Mouse (Mus musculus) liver, adult 2 months (tissue): ENCODE data around the gene Specc1. TPM values are rescaled to one million over a fixed set of nuclear protein-coding genes. Genes with fewer than 3 reads are reported as not detected.
A peak's percentile ranks its signal among the peaks of the same experiment; 100 is the strongest.

ENCODE experiments used
- DNase-seq: peaks from one replicate; pipeline ENCODE4 v3.0.0-alpha.2; 2011; ENCODE audit warnings: low read depth, low spot score; ENCODE audit errors: extremely low read depth
- H3K27ac ChIP-seq: fragments of 200-500 bp; replicated peaks from 2 replicates; pipeline ENCODE4 v1.5.1; 2012; ENCODE audit warnings: low read depth, mild to moderate bottlenecking, control low read depth, inconsistent platforms, low read length; ENCODE audit not compliant: insufficient read depth
- H3K27me3 ChIP-seq: fragments of 200-500 bp; 2 replicates; pipeline ENCODE4 v1.6.1; 2012; ENCODE audit warnings: mild to moderate bottlenecking, moderate library complexity, low read length, inconsistent platforms; ENCODE audit not compliant: control insufficient read depth, insufficient read depth
- H3K36me3 ChIP-seq: fragments of 200-500 bp; 2 replicates; pipeline ENCODE4 v1.6.1; 2012; ENCODE audit warnings: low read length, inconsistent platforms; ENCODE audit not compliant: control insufficient read depth, insufficient read depth
- H3K4me1 ChIP-seq: fragments of 200-500 bp; 2 replicates; pipeline ENCODE4 v1.6.1; 2011; ENCODE audit warnings: low read length; ENCODE audit not compliant: control insufficient read depth, insufficient read depth
- H3K4me3 ChIP-seq: fragments of 200-500 bp; 2 replicates; pipeline ENCODE4 v1.5.1; 2011; ENCODE audit warnings: low read depth, mild to moderate bottlenecking, control low read depth, low read length, moderate library complexity; ENCODE audit not compliant: insufficient read depth
- H3K79me2 ChIP-seq: fragments of 200-500 bp; 2 replicates; pipeline ENCODE4 v1.6.1; 2012; ENCODE audit warnings: inconsistent platforms, mild to moderate bottlenecking, low read length, moderate library complexity; ENCODE audit not compliant: control insufficient read depth, insufficient read depth
- H3K9ac ChIP-seq: fragments of 200-500 bp; 2 replicates; pipeline ENCODE4 v1.6.1; 2012; ENCODE audit warnings: low read depth, mild to moderate bottlenecking, control low read depth, inconsistent platforms, low read length
- CTCF ChIP-seq: fragments of 200-500 bp; IDR thresholded peaks from 2 replicates; pipeline ENCODE4 v1.5.1; 2011; ENCODE audit warnings: low read depth, low read length, control low read depth
- POLR2A ChIP-seq: fragments of 200-500 bp; IDR thresholded peaks from 2 replicates; pipeline ENCODE4 v1.6.1; 2011; ENCODE audit warnings: low read length, control low read depth; ENCODE audit not compliant: insufficient read depth; ENCODE audit errors: extremely low read depth
- WGBS: fragments of 180-500 bp; shearing (Covaris S2); methylation state at CpG from one replicate; pipeline ENCODE4 v1.1.7; 2018; 5-methylcytosine and 5-hydroxymethylcytosine counted together
- polyA plus RNA-seq: library from polyadenylated mRNA; depleted of rRNA; stranded (reverse); fragments of >200 nt; gene quantifications from 2 replicates; pipeline ENCODE4 v1.2.3, GENCODE M21; 2012; rRNA removed
- total RNA-seq: library from RNA; depleted of rRNA; stranded (reverse); fragments of >200 nt; gene quantifications from 2 replicates; pipeline ENCODE4 v1.2.3, GENCODE M21; 2014; rRNA removed

Gene Specc1
- total RNA-seq = 1.1 and 1.4 TPM in 2 replicates
- polyA plus RNA-seq = 0.49 and 0.52 TPM in 2 replicates

DNA sequence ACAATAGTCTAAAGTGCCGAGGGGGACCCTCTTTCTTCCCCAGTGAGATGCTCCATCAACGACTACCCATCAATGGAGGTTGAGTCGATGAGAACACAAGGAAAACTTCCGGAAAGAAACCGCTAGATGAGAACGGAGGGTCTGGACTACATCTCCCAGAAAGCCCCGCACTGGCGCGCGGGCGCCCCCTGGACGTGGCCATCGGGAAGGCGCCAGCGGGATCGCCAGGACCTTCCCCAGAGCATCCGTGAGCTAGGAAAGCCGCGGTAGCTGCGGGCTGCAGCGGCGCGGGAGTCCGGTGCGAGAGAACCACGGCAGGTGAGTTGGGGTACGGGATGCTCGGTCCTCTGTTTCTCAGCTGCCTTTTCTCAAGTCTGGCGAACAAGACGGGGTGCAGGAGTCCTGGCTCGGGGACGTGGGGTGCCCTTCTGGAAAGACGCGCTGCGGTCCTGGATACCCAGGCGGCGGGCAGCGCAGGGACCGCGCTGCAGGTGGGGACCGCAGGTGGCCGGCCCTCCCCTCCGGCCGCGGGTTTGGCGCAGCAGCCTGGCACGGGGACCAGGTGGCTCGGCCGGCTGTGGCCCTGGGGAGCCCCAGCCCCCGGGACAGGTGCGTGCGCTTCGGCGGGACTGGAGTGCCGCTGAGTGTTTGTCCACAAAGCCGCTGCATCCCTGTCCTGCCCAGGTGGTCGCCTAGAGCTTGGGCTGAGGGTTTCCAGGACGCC, at the start of gene Specc1:
Gene Specc1, plus strand, starts transcription at position 192 of the 724 bp plus-strand sequence.
- TF ChIP-seq POLR2A (no peak), CTCF (peak; percentile 90)
- Histone ChIP-seq H3K36me3 (no peaks in the 10 kb centered on the region), H3K27ac (no peak within 1 kb of the TSS), H3K27me3 (peaks cover 10% of the 10 kb centered on the region; the same call in 1 of the 2 replicates), H3K79me2 (no peaks in the 10 kb centered on the region), H3K4me3 (peak within 1 kb of the TSS; percentile 43; the same call in 1 of the 2 replicates), H3K9ac (no peak within 1 kb of the TSS), H3K4me1 (no peaks in the 10 kb centered on the region)
- peak; percentile 33 for DNase-seq
- WGBS = 1% methylated on average over 58 of the region's 58 CpGs

DNA sequence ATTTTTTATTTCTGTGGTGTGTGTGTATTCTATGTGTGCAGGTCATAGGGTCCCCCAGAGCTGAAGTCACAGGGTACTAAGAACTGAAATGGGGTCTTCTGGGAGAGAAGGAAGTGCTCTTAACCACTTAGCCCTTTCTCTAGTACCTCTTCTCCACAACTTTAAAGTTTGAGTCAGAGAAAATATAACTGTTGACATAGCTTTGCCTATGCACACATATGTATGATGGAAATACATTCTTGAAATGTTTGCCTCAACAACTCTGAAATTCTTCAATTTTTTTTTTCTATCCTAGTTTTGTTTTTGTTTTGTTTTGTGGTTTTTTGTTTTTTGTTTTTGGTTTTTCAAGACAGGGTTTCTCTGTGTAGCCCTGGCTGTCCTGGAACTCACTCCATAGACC, 48.2 kb upstream of the Specc1 start:
- Histone ChIP-seq H3K36me3 (peaks cover 49% of the 10 kb centered on the region), H3K27me3 (no peaks in the 10 kb centered on the region), H3K79me2 (no peaks in the 10 kb centered on the region), H3K4me3 (no peak overlapping the region), H3K4me1 (no peaks in the 10 kb centered on the region), H3K27ac (no peak overlapping the region), H3K9ac (no peak overlapping the region)
- DNase-seq = no peak
- TF ChIP-seq POLR2A = no peak
- no peak for TF ChIP-seq CTCF

DNA sequence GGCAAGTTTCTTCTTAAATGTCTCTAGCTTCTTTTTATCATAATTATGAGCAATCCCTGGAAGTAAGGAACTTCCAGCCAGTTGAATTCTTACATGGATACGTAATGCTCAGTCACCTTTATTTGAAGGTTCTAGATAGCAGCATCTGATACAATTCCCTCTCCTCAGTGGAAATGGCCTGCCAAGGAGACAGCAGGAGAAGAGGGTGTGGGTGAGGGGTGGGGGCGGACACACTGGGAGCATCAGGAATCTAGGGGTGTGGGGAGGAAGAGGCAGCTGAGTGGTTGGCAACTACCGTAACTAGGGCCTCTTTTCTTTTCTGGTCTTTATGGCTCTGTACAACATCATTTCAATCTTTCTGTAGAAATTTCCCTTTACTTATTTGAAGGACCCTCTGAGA, 36.9 kb upstream of the Specc1 start:
- H3K27me3 ChIP-seq = no peaks in the 10 kb centered on the region
- peaks cover 25% of the 10 kb centered on the region for H3K36me3 ChIP-seq
- H3K4me3 ChIP-seq = no peak overlapping the region
- 96% methylated on average over 3 of the region's 3 CpGs for WGBS
- H3K79me2 ChIP-seq = peaks cover 5% of the 10 kb centered on the region; the same call in 1 of the 2 replicates
- no peak for DNase-seq
- H3K27ac ChIP-seq = no peak overlapping the region
- TF ChIP-seq POLR2A (no peak), CTCF (no peak)
- H3K9ac ChIP-seq = no peak overlapping the region
- peaks cover 1% of the 10 kb centered on the region; the same call in 1 of the 2 replicates for H3K4me1 ChIP-seq

DNA sequence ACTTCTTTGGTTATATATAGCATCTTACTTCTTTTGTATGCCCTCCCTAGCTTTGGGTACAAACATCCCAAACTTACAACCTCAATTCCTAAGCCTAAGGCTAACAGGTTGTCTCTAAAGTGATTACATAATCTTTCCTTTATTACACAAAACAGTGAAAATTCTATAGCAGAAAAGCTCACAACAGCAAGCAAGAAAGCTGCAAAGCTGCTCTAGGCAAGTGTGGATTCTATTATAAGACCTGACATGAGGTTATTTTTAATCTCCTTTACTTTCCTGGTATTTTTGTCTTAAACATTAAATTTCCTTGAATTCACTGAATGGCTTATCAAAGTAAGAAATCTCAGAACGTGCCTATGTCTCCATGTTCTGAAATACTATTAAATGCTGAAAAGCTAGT, 33.3 kb upstream of the Specc1 start:
- Histone ChIP-seq H3K9ac (no peak overlapping the region), H3K36me3 (peaks cover 14% of the 10 kb centered on the region), H3K27me3 (no peaks in the 10 kb centered on the region), H3K4me3 (no peak overlapping the region), H3K79me2 (peaks cover 19% of the 10 kb centered on the region; the same call in 1 of the 2 replicates), H3K4me1 (peaks cover under 1% of the 10 kb centered on the region), H3K27ac (no peak overlapping the region)
- 70% methylated on average over 1 of the region's 1 CpGs for WGBS
- TF ChIP-seq CTCF = no peak
- TF ChIP-seq POLR2A = no peak
- DNase-seq = no peak

DNA sequence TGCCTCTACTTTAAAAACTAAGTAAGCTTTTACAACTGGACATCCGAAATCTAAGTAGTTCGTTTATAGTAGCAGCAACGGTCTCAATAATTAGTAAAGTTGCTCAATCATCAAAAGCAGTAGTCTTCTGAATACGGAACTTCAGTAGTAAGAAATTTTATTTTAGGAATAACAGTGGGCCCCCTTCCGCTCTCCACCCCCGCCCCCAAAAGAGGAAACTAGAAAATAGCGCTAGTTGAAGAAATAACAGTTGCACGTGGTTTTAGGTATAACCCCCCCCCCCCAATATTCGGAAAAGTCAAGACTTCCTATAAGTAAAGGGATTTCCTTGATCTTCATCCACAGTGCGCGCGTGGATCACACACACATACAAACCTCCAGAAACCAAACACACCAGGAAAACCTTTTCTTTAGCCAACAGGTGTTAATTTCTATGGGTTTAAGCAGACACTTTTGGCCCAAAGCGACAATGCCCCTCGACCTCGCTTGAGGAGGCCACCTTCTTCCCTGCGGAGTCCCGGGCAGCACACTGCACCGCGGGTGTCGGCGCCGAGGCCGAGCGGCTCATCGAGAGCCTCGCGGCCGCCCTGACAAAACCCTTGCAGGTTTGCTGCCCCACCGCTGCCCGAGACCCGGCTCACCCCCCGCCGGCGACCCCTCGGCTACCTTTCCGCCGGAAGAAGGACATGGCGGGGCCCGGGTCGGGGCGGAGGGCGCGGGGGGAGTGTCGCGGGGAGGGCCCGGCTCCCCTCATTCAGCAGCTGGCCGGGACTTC, 27.1 kb upstream of the Specc1 start:
- TF ChIP-seq CTCF = no peak
- TF ChIP-seq POLR2A = no peak
- Histone ChIP-seq H3K79me2 (peaks cover 21% of the 10 kb centered on the region; the same call in 1 of the 2 replicates), H3K4me3 (peak overlapping the region; percentile 86), H3K9ac (peak overlapping the region; percentile 79), H3K36me3 (peaks cover 2% of the 10 kb centered on the region; the same call in 1 of the 2 replicates), H3K27ac (peak overlapping the region; percentile 24), H3K27me3 (no peaks in the 10 kb centered on the region), H3K4me1 (peaks cover 12% of the 10 kb centered on the region)
- DNase-seq = peak; percentile 13
- 1% methylated on average over 46 of the region's 47 CpGs for WGBS
